In the genomic region with DNA sequence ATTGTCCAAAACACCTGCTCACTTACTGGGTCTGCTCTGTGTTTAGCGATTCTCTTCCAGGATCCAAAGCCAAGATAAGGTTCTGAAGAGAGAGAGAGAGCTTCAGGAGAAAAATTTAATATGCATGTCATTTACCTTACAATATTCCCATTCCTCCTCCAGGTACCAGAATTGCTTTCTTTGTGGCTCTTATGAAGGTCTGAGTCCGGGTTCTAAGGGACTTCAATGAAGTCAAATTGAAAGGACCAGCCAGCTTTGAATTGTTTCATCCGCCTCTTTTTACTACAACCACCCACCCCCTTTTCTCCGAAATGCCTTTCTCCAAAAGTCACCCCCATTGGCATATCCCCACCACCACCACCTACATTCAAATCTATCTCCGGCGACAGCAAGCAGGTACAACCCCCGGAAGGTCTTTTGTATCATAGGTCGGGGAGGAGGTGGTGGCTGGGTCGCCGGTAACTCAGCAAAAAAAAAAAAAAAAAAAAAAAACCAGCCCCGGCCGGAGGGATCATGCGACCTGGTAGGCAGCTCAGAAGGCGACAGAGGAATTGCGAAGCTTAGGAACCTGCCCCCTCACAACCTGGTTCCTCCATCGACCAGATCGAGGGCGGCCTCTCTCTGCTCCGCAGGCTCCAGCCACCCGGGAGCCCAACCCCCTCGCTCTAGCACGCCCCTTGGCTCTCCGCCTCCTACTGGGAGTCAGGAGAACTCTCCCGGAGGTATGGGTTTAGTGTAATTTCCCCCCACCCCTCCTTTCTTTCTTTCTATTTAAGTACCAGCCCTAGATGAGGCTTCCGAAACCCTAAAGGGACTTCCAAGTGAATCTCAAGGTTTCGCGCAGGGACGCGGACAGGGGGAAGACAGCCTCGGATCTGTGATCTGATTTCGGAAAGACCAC, we compare ENCODE assay signal across 8 mouse cellular contexts. TPM values are rescaled to one million over a fixed set of nuclear protein-coding genes. Genes with fewer than 3 reads are reported as not detected.
A peak's percentile ranks its signal among the peaks of the same experiment; 100 is the strongest.
DNase-seq lines count a peak whose midpoint lies in the region; TF ChIP-seq lines count a peak whose summit lies in the region.

No protein-coding gene starts in this region.

- H3K36me3 ChIP-seq in megakaryocyte, embryonic 14.5 days (replicated peaks; ENCODE audit: low read length): peaks cover 45% of the 10 kb centered on the region

- peak; percentile 47 for TF ChIP-seq CTCF in cortical plate, adult 2 months (IDR thresholded peaks at IDR 0.05; ENCODE audit: extremely low read depth, insufficient read depth, low read length)

- H3K4me1 ChIP-seq in cortical plate, adult 2 months (ENCODE audit: control insufficient read depth, insufficient read depth, low read length): peaks cover 11% of the 10 kb centered on the region
- peaks cover 56% of the 10 kb centered on the region for H3K4me1 ChIP-seq in megakaryocyte, embryonic 14.5 days

- no peaks in the 10 kb centered on the region for H3K9me3 ChIP-seq in megakaryocyte, embryonic 14.5 days

- H3K27me3 ChIP-seq in megakaryocyte, embryonic 14.5 days (replicated peaks): no peaks in the 10 kb centered on the region

- peak overlapping the region; percentile 85 for H3K4me3 ChIP-seq in cortical plate, adult 2 months (ENCODE audit: insufficient read depth, low read length)
- H3K4me3 ChIP-seq in megakaryocyte, embryonic 14.5 days (replicated peaks): peak overlapping the region; percentile 98

- DNase-seq in adipocyte (ENCODE audit: low spot score): peak; percentile 97
- peak; percentile 76 to 85 for DNase-seq in gastrocnemius, adult 8-10 months (ENCODE audit: low spot score in 2 of 2)
- peak; percentile 53 for DNase-seq in hindlimb bud, embryonic 11.5 days (ENCODE audit: extremely low spot score, low read depth, low spot score)
- DNase-seq in left cerebral cortex, adult 8-10 months (ENCODE audit: low spot score in 2 of 2): peak; percentile 65 to 82
- peak; percentile 80 to 85 for DNase-seq in right cerebral cortex, adult 2 months (ENCODE audit: low spot score in 2 of 2)
- peak; percentile 82 for DNase-seq in urinary bladder, postnatal 10 days (ENCODE audit: low spot score)

- H3K27ac ChIP-seq in cortical plate, adult 2 months (ENCODE audit: insufficient read depth, low read length): peak overlapping the region; percentile 99

- TF ChIP-seq POLR2A in cortical plate, adult 2 months (IDR thresholded peaks at IDR 0.05; ENCODE audit: extremely low read depth, insufficient read depth, low read length): peak; percentile 62; the same call in 1 of the 2 replicates

RNA-seq across cellular contexts. Expression of a gene that starts 1.3 kb away (rescaled TPM):
- polyA plus RNA-seq in cortical plate, adult 2 months (2012; rRNA removed): 99.2 and 105 TPM in 2 replicates
- total RNA-seq in gastrocnemius, adult 8-10 months (2022): 10 to 100 TPM in 3 of 4 experiments, 1 to 10 TPM in 1; 9.1 to 17.5 (median 15.4) TPM
- 100 to 1,000 TPM; 125 to 143 (median 135) TPM for total RNA-seq in left cerebral cortex, adult 8-10 months (2022)
- polyA plus RNA-seq in megakaryocyte, embryonic 14.5 days (2012; ENCODE audit: insufficient read depth, low replicate concordance): 498 and 1,222 TPM in 2 replicates

RNA-seq across cellular contexts. Expression of a gene that starts 17.5 kb away (rescaled TPM):
- polyA plus RNA-seq in cortical plate, adult 2 months (2012; rRNA removed): 1.5 and 1.8 TPM in 2 replicates
- total RNA-seq in gastrocnemius, adult 8-10 months (2022): 1 to 10 TPM; 1.1 to 4.8 (median 3.1) TPM
- total RNA-seq in left cerebral cortex, adult 8-10 months (2022): 1 to 10 TPM; 1.9 to 2.9 (median 2.2) TPM
- 1.1 and 10.4 TPM in 2 replicates for polyA plus RNA-seq in megakaryocyte, embryonic 14.5 days (2012; ENCODE audit: insufficient read depth, low replicate concordance)

Comparison
In these comparisons a context has a peak if more than half of its experiments do, and no peak if none do; other contexts are left out.
1. Peak in every context shown above with its lines: DNase-seq, H3K4me3 ChIP-seq and H3K27ac ChIP-seq.
2. RNA of a gene that starts 1.3 kb away (total RNA-seq): 125 to 143 TPM in left cerebral cortex, adult 8-10 months; 9.1 to 17.5 TPM in gastrocnemius, adult 8-10 months; every median in the first group is over 4 times any median in the second.